32 mouse cellular contexts compared by ENCODE assay signal in the genomic region with DNA sequence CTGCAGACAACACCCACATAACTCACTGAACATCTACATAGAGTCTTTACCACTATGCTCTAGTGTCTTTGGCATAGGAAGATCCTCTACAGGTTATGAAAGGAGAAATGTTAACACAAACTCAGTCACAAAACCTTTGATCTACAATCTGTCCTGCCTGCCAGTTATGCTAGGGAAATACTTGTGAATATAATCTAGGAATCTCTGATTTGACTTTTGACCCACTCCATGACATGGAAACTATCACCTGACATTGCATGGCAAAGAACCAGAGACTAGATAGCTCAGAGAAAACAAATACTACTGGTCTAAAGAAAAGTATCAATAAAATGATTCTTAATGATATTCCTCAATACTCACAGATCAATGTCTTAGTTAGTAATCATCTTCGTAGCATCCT.
"Had no signal": no experiment of that assay in that cellular context is flagged by ENCODE, and none has a peak within 500 bp of the region (broad histone marks: within the 10 kb centered on the region; RNA-seq: fewer than 3 reads in every experiment).

No protein-coding gene starts in this region.

- H3K4me2 ChIP-seq: heart, embryonic 11.5 days; heart, embryonic 12.5 days; heart, embryonic 13.5 days; heart, embryonic 15.5 days; hindbrain, embryonic 12.5 days; hindbrain, embryonic 13.5 days; hindbrain, embryonic 14.5 days; hindbrain, embryonic 15.5 days; intestine, embryonic 15.5 days; kidney, embryonic 15.5 days had no signal

- H3K27ac ChIP-seq: heart, embryonic 10.5 days; heart, embryonic 13.5 days; heart, embryonic 15.5 days; hindbrain, embryonic 10.5 days; hindbrain, embryonic 12.5 days; hindbrain, embryonic 13.5 days; hindbrain, embryonic 14.5 days; hindbrain, embryonic 15.5 days; hindbrain, postnatal 0 days; intestine, embryonic 15.5 days; kidney, embryonic 15.5 days; kidney, postnatal 0 days; layer of hippocampus, adult 2 months had no signal

- ATAC-seq: hindbrain, embryonic 16.5 days; hindbrain, postnatal 0 days; inflammation-experienced regulatory T-cells, adult 6 months; intestine, embryonic 15.5 days; intestine, embryonic 16.5 days; intestine, postnatal 0 days had no signal

- H3K4me1 ChIP-seq: heart, embryonic 10.5 days; heart, embryonic 12.5 days; heart, embryonic 13.5 days; heart, embryonic 15.5 days; hindbrain, embryonic 10.5 days; hindbrain, embryonic 12.5 days; hindbrain, embryonic 13.5 days; hindbrain, embryonic 15.5 days; intestine, embryonic 15.5 days; kidney, embryonic 15.5 days had no signal

- H3K9ac ChIP-seq: heart, embryonic 12.5 days; heart, embryonic 13.5 days; heart, embryonic 15.5 days; hindbrain, embryonic 12.5 days; hindbrain, embryonic 13.5 days; hindbrain, embryonic 14.5 days; hindbrain, embryonic 15.5 days; intestine, embryonic 15.5 days; kidney, embryonic 15.5 days had no signal

- H3K9me3 ChIP-seq: heart, embryonic 10.5 days; heart, embryonic 12.5 days; heart, embryonic 13.5 days; heart, embryonic 15.5 days; hindbrain, embryonic 10.5 days; hindbrain, embryonic 12.5 days; hindbrain, embryonic 13.5 days; hindbrain, embryonic 15.5 days; intestine, embryonic 15.5 days; kidney, embryonic 15.5 days had no signal

- H3K27me3 ChIP-seq: heart, embryonic 12.5 days; heart, embryonic 13.5 days; heart, embryonic 15.5 days; hindbrain, embryonic 12.5 days; hindbrain, embryonic 13.5 days; hindbrain, embryonic 15.5 days; intestine, embryonic 15.5 days; kidney, embryonic 15.5 days had no signal

- H3K4me3 ChIP-seq: heart, embryonic 10.5 days; heart, embryonic 12.5 days; heart, embryonic 13.5 days; heart, embryonic 15.5 days; hindbrain, embryonic 10.5 days; hindbrain, embryonic 12.5 days; hindbrain, embryonic 13.5 days; hindbrain, embryonic 15.5 days; intestine, embryonic 15.5 days; kidney, embryonic 15.5 days; layer of hippocampus, adult 2 months had no signal

- DNase-seq: heart, postnatal 10 days; heart, postnatal 14 days; heart, postnatal 36 days; heart, postnatal 4 days; kidney, adult 11 months; kidney, adult 18-20 months; kidney, adult 8-10 months; kidney, postnatal 14 days; kidney, postnatal 25 days; kidney, postnatal 36 days; kidney, postnatal 4 days; layer of hippocampus, adult 9-11 months; layer of hippocampus, postnatal 36 days had no signal

- H3K36me3 ChIP-seq: heart, embryonic 10.5 days; heart, embryonic 12.5 days; heart, embryonic 13.5 days; heart, embryonic 15.5 days; hindbrain, embryonic 10.5 days; hindbrain, embryonic 12.5 days; hindbrain, embryonic 13.5 days; hindbrain, embryonic 15.5 days; intestine, embryonic 15.5 days; kidney, embryonic 15.5 days had no signal
